Mouse (Mus musculus): Measurements from ENCODE around the gene Slc35f3.
"Not testable (repeated sequence)": the region's sequence is repeated elsewhere in the genome, so short reads cannot be mapped to it uniquely, and the experiment has no call there.

Slc35f3 gene

GRCm38 (mm10) chr8:126338864-126339263 lies 40.5 kb downstream of the Slc35f3 start:
- DNase-seq (ENCODE audit: low spot score): no peak

- no peak for DNase-seq (ENCODE audit: low spot score)
Measured at GRCm38 (mm10) chr8:126339357-126339756, 41.0 kb downstream of the Slc35f3 start.

GRCm38 (mm10) chr8:126341200-126341599 lies 42.8 kb downstream of the Slc35f3 start:
- DNase-seq (ENCODE audit: low spot score): no peak

- no peak for DNase-seq (ENCODE audit: low spot score)
Measured at GRCm38 (mm10) chr8:126343427-126343826, 45.1 kb downstream of the Slc35f3 start.

- no peak for DNase-seq (ENCODE audit: low spot score)
Measured at GRCm38 (mm10) chr8:126345100-126345499, 46.7 kb downstream of the Slc35f3 start.

GRCm38 (mm10) chr8:126353259-126353658 lies 54.9 kb downstream of the Slc35f3 start:
- DNase-seq (ENCODE audit: low spot score): no peak

- DNase-seq (ENCODE audit: low spot score): no peak
Measured at GRCm38 (mm10) chr8:126357946-126358345, 59.6 kb downstream of the Slc35f3 start.

- DNase-seq (ENCODE audit: low spot score): no peak
Measured at GRCm38 (mm10) chr8:126359296-126359695, 60.9 kb downstream of the Slc35f3 start.

- no peak for DNase-seq (ENCODE audit: low spot score)
Measured at GRCm38 (mm10) chr8:126360106-126360505, 61.7 kb downstream of the Slc35f3 start.

GRCm38 (mm10) chr8:126360701-126361100 lies 62.3 kb downstream of the Slc35f3 start:
- DNase-seq (ENCODE audit: low spot score): no peak

- no peak for DNase-seq (ENCODE audit: low spot score)
Measured at GRCm38 (mm10) chr8:126366251-126366650, 67.9 kb downstream of the Slc35f3 start.

- DNase-seq (ENCODE audit: low spot score): no peak
Measured at GRCm38 (mm10) chr8:126368349-126369054, 70.1 kb downstream of the Slc35f3 start.

- no peak for DNase-seq (ENCODE audit: low spot score)
Measured at GRCm38 (mm10) chr8:126371871-126372270, 73.5 kb downstream of the Slc35f3 start.

- no peak for DNase-seq (ENCODE audit: low spot score)
Measured at GRCm38 (mm10) chr8:126379580-126379979, 81.2 kb downstream of the Slc35f3 start.

GRCm38 (mm10) chr8:126380141-126380540 lies 81.8 kb downstream of the Slc35f3 start:
- DNase-seq (ENCODE audit: low spot score): no peak

GRCm38 (mm10) chr8:126381299-126381698 lies 82.9 kb downstream of the Slc35f3 start:
- no peak for DNase-seq (ENCODE audit: low spot score)

- no peak for DNase-seq (ENCODE audit: low spot score)
Measured at GRCm38 (mm10) chr8:126382216-126382615, 83.9 kb downstream of the Slc35f3 start.

- no peak for DNase-seq (ENCODE audit: low spot score)
Measured at GRCm38 (mm10) chr8:126382749-126383148, 84.4 kb downstream of the Slc35f3 start.

GRCm38 (mm10) chr8:126387566-126387965 lies 89.2 kb downstream of the Slc35f3 start:
- no peak for DNase-seq (ENCODE audit: low spot score)

GRCm38 (mm10) chr8:126391541-126391940 lies 93.2 kb downstream of the Slc35f3 start:
- DNase-seq (ENCODE audit: low spot score): no peak

- DNase-seq (ENCODE audit: low spot score): no peak
Measured at GRCm38 (mm10) chr8:126395386-126395785, 97.0 kb downstream of the Slc35f3 start.

- no peak for DNase-seq (ENCODE audit: low spot score)
Measured at GRCm38 (mm10) chr8:126395917-126396316, 97.6 kb downstream of the Slc35f3 start.

- DNase-seq (ENCODE audit: low spot score): no peak
Measured at GRCm38 (mm10) chr8:126398349-126398748, 100.0 kb downstream of the Slc35f3 start.

GRCm38 (mm10) chr8:126404550-126404949 lies 106.2 kb downstream of the Slc35f3 start:
- DNase-seq (ENCODE audit: low spot score): not testable (repeated sequence)
